Mouse (Mus musculus) monocyte, adult 59 days (primary cell): Measurements from ENCODE around the gene Mepe. TPM values are rescaled to one million over a fixed set of nuclear protein-coding genes. Genes with fewer than 3 reads are reported as not detected.

ENCODE experiments used
- total RNA-seq, 2 experiments: library from RNA; stranded (reverse); gene quantifications; one replicate each; pipeline ENCODE4 v1.2.4; 2023

Mepe gene
- total RNA-seq = not detected

GRCm38 (mm10) chr5:104325029-104325428, at the start of gene Mepe:
Gene Mepe (plus strand): TSS chr5:104325329.

GRCm38 (mm10) chr5:104298994-104299393, 26.1 kb upstream of the Mepe start, which contains the start of gene Ibsp:
Gene Ibsp (plus strand): TSS chr5:104299171.

Other genes with a start within 250 kb of the Mepe start
- gene Gm17660, start 247.7 kb upstream of the Mepe start, total RNA-seq = not detected
- gene Sparcl1, start 211.6 kb upstream of the Mepe start, total RNA-seq = not detected
- gene Dspp, start 154.6 kb upstream of the Mepe start, total RNA-seq = not detected
- gene Dmp1, start 122.7 kb upstream of the Mepe start, total RNA-seq = not detected
- not detected for gene Ibsp, start 26.2 kb upstream of the Mepe start, total RNA-seq
- 1 to 10 TPM; 1.4 to 2.2 TPM for gene Spp1, start 109.8 kb downstream of the Mepe start, total RNA-seq
- gene Pkd2, start 134.1 kb downstream of the Mepe start, total RNA-seq = 1 to 10 TPM; 6.0 to 6.3 TPM
- gene BC005561, start 183.0 kb downstream of the Mepe start, total RNA-seq = 1 to 10 TPM; 7.4 to 7.5 TPM